Comparison of ENCODE assay signal across 9 mouse cellular contexts in genomic region chr7:99357201-99357600, GRCm38 (mm10). TPM values are rescaled to one million over a fixed set of nuclear protein-coding genes. Genes with fewer than 3 reads are reported as not detected.
A peak's percentile ranks its signal among the peaks of the same experiment; 100 is the strongest.
DNase-seq lines count a peak whose midpoint lies in the region; ATAC-seq lines count a peak whose summit lies in the region.
"Had no signal": no experiment of that assay in that cellular context is flagged by ENCODE, and none has a peak within 500 bp of the region (broad histone marks: within the 10 kb centered on the region; RNA-seq: fewer than 3 reads in every experiment).

No protein-coding gene starts in this region.

- peak overlapping the region; percentile 63 for H3K4me2 ChIP-seq in heart, embryonic 15.5 days
- H3K4me2 ChIP-seq in limb, embryonic 12.5 days: no peak overlapping the region

- H3K4me3 ChIP-seq in heart, embryonic 15.5 days: no peak overlapping the region
- no peak overlapping the region for H3K4me3 ChIP-seq in limb, embryonic 12.5 days (replicated peaks)
- H3K4me3 ChIP-seq: erythroblast, embryonic 14.5 days had no signal

- H3K36me3 ChIP-seq in heart, embryonic 15.5 days: no peaks in the 10 kb centered on the region
- H3K36me3 ChIP-seq in limb, embryonic 12.5 days: no peaks in the 10 kb centered on the region

- no peaks in the 10 kb centered on the region for H3K27me3 ChIP-seq in heart, embryonic 15.5 days
- H3K27me3 ChIP-seq in limb, embryonic 12.5 days: no peaks in the 10 kb centered on the region

- peak; percentile 51 to 62 for DNase-seq in lung, adult 18-20 months
- DNase-seq in lung, postnatal 25 days (ENCODE audit: low spot score): no peak
- peak; percentile 84 for DNase-seq in ovary, postnatal 36 days (ENCODE audit: low spot score)
- DNase-seq in urinary bladder, adult 2 months (ENCODE audit: low spot score): no peak
- DNase-seq in urinary bladder, postnatal 4 days (ENCODE audit: low spot score in 2 of 2): no peak
- no peak for DNase-seq in frontal cortex, postnatal 10 days (ENCODE audit: low spot score in 2 of 2)

- no peaks in the 10 kb centered on the region for H3K9me3 ChIP-seq in heart, embryonic 15.5 days (replicated peaks)
- no peaks in the 10 kb centered on the region for H3K9me3 ChIP-seq in limb, embryonic 12.5 days

- peaks cover 63% of the 10 kb centered on the region for H3K4me1 ChIP-seq in heart, embryonic 15.5 days (replicated peaks)
- peaks cover 71% of the 10 kb centered on the region for H3K4me1 ChIP-seq in limb, embryonic 12.5 days (replicated peaks)

- H3K27ac ChIP-seq in heart, embryonic 15.5 days: peak overlapping the region; percentile 100
- H3K27ac ChIP-seq in limb, embryonic 12.5 days: peak overlapping the region; percentile 99

- 29% methylated on average over 7 of the region's 7 CpGs for WGBS in heart, embryonic 15.5 days
- 70% methylated on average over 7 of the region's 7 CpGs for WGBS in limb, embryonic 12.5 days

- no peak for ATAC-seq in heart, embryonic 15.5 days (replicated peaks; ENCODE audit: insufficient number of reproducible peaks, insufficient read depth, low FRiP score, low read depth)
- no peak for ATAC-seq in limb, embryonic 12.5 days (ENCODE audit: insufficient number of reproducible peaks, insufficient read depth, low FRiP score, low TSS enrichment, low read depth)

- H3K9ac ChIP-seq in heart, embryonic 15.5 days: no peak overlapping the region
- no peak overlapping the region for H3K9ac ChIP-seq in limb, embryonic 12.5 days (replicated peaks)

RNA-seq across cellular contexts. Expression of gene Serpinh1, which starts 4.2 kb away (rescaled TPM):
- 1,031 and 1,221 TPM in 2 replicates for polyA plus RNA-seq in heart, embryonic 15.5 days (2015; fragmentation: Nextera tagmentation; extraction: Ambion mirVana)
- polyA plus RNA-seq in limb, embryonic 12.5 days (2016; fragmentation: Nextera tagmentation; extraction: Ambion mirVana): 1,189 and 1,266 TPM in 2 replicates
- 473 and 550 TPM in 2 replicates for polyA plus RNA-seq in urinary bladder, adult 2 months (2012; rRNA removed)

RNA-seq across cellular contexts. Expression of gene Gdpd5, which starts 24.0 kb away (rescaled TPM):
- 20.8 and 26.1 TPM in 2 replicates for polyA plus RNA-seq in heart, embryonic 15.5 days (2015; fragmentation: Nextera tagmentation; extraction: Ambion mirVana)
- polyA plus RNA-seq in limb, embryonic 12.5 days (2016; fragmentation: Nextera tagmentation; extraction: Ambion mirVana): 11.2 and 12.2 TPM in 2 replicates
- polyA plus RNA-seq in urinary bladder, adult 2 months (2012; rRNA removed): 15.8 and 20.9 TPM in 2 replicates

Comparison
In these comparisons a context has a peak if more than half of its experiments do, and no peak if none do; other contexts are left out.
1. DNase-seq: peak in lung, adult 18-20 months (2 of 2) and ovary, postnatal 36 days (single experiment); none in lung, postnatal 25 days (single experiment), urinary bladder, adult 2 months (single experiment), urinary bladder, postnatal 4 days (0 of 2) and frontal cortex, postnatal 10 days (0 of 2).